Mouse (Mus musculus) erythroid progenitor cell, adult 5-6 weeks (primary cell): ENCODE results near the gene Hsdl1. TPM values are rescaled to one million over a fixed set of nuclear protein-coding genes. Genes with fewer than 3 reads are reported as not detected.
A peak's percentile ranks its signal among the peaks of the same experiment; 100 is the strongest.

Source experiments
- ATAC-seq: replicated peaks from 2 replicates; pipeline ENCODE4 v1.8.0; 2016; ENCODE audit warnings: moderate number of reproducible peaks, mild to moderate bottlenecking, moderate TSS enrichment, inconsistent platforms; ENCODE audit not compliant: poor library complexity, low FRiP score, severe bottlenecking
- total RNA-seq, 2 experiments: library from RNA; stranded (forward) in 1 of 2; stranded (reverse) in 1 of 2; fragments of 150-400 nt in 1 of 2; fragments of 186-747, 209-891 nt in 1 of 2; gene quantifications; 2 replicates each; pipeline versions ENCODE4 v1.2.3 to v1.2.4; 2015 to 2017; ENCODE audit warnings: low replicate concordance in 2 of 2

The Hsdl1 gene
- total RNA-seq (2015; ENCODE audit: low replicate concordance), result 8.4 and 15.9 TPM in 2 replicates
- total RNA-seq (2017; ENCODE audit: low replicate concordance), result 24.1 and 26.2 TPM in 2 replicates

DNA sequence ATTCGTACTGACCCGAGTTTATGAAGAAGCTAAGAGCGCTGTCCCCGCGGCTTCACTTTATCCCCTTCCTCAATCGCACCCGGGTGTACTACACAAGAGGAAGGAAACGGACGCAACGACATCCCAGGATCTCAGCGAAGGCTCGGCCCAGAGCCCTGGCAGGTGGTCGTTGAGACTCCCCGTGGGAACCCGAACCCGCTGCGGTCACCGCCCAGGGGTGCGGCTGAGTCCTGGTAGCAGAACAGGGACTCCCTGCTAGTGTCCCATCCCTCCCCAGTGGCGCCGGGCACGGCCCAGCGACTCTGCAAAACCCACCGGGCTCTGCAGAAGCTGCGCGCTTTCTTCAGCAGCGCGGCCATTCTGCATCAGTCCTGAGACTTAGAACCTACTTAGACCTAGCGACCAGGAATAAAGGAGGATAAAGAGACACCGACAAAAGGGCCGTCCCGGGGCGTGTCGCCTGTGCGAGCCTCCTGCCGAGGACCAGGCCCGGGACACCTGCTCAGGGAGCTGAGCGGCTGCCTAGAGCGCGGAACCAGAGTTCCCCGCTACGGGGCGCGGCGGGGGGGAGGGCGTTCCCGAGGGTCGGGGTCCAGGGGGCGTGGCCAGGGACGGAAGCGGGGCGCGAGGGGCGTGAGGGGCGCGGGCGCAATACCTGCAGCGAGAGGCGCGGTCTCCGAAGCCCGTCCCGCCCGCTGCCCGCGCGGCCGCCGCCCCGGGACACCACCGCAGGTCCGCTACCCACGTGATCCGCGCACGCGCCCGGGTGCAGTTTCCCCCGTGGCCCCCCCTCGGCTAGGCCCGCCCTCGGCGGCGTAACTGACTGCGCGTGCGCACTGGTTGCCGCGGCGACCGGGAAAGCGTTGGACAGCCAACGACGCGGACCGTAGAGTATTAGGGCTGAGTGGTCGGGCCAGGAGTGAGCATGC, at the start of gene Hsdl1, which contains the start of gene Dnaaf1:
Gene Hsdl1, minus strand, starts transcription at position 747 of the 929 bp plus-strand sequence.
Gene Dnaaf1, plus strand, starts transcription at position 799 of the 929 bp plus-strand sequence.
- ATAC-seq, result peak; percentile 86

DNA sequence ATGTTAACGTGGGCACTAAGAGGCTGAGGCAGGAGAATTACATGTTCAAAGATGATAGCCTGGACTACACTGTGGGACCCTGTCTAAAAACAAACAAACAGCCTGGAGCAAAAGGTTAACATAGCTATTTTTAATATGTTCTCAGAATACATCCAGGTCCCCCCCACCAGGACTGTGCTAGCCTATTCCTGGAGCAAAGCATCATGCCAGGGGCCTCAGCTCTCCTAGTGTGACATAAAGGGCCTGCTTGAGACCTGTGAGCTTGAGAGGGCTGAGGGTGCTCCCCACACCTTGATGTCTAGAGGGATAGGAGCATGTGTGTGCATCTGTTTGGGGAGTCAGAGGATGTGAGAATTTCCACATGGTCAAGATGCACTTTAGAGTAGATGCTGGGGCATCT, 48.8 kb upstream of the Hsdl1 start:
- no peak for ATAC-seq

DNA sequence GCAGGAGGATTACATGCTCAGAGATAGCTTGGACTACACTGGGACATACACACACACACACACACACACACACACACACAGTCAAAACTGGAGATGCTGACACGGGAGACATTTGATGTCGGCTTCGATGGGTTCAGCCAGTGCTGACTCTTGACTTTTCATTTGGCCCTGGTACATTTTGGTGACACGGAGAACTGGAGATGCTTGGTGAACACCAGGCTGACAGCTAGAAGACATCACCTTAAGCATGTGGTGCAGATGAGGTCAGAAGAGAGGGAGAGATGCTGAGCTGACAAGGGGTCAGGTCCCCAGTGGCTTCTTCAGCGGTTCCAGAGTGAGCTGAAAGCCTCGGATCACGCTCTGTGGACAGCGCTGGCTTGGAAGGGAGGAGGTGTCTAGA, 48.1 kb upstream of the Hsdl1 start:
- no peak for ATAC-seq

DNA sequence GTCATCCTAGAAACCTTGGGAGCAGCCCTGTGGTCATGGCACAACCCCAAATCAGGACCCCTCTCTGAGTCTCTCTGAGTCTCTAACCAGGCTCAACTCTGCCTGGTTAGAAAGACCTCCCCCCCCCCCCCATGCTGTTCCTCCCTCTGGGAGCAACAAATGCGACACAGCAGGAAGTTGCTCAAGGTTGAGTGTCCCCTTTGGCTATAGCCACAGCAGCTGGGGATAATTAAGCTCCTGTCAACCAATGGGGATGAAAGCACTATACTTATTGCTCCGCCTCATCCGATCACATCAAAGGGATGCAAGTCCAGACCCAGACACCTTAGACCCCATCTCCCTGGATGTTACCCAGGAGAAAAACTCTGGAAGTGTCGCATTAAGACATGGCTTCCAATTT, 47.6 kb upstream of the Hsdl1 start:
- ATAC-seq, result no peak

DNA sequence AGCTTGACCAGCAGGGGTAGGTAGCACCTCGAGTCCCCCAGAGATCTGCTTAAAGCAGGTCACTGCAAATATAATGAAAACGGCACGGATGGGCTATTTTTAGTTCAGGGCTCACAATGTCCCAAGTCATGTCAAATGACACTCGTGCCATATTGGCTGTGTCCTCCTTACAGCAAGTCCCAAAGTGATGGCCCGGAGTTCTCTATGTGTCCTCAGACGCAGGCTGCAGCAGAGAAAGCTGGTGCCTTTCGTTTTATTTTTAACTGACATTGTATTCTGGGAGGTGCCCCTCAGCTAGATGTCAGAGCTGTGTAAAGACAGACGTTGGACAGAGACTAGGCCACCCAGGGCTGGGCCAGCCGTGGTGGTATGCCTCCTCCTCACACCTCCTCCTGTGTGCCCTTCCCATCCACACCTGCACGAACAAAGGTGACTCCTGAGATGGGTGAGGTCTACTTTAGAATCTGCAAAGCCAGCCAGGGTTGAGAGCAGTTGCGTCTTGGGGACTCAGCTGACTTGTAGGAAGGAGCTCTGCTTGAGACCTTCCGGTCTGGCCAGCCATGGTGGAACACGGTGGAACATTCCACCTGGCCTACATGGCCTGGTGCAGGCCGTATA, 46.0 kb upstream of the Hsdl1 start:
- no peak for ATAC-seq

DNA sequence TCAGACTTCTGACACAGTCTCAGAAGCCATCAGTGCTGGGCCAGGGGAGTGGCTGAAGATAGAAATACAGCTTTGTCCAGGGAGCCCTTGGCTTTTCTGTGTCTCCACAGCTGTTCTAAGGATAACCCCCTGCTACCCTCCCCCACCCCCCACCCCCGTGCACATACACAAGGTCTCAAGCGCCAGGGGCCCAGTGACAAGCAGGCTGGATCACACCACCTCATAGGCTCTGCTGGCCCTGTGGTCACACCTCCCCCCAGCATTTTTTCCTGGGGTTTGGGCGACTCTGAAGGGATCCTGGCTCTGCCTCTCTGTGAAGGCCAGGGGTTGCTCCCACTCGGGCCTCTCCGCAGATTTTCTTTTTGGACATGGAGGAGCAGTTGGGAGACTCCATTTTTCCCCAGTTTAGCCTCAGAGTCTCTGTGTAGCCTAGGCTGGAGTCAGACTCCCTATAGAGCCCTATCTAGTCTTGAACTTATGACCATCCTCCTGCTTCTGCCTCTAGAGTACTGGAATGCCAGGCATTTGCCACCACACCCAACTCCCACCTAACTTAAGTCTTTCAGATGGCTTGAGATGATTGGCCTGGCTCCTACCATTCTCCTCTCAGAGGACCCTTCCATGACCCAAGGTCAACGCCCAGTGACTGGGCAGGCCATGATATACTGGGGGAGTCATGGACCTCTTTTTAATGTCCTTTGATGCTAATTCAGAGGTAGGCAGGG, 45.3 kb upstream of the Hsdl1 start:
- no peak for ATAC-seq

DNA sequence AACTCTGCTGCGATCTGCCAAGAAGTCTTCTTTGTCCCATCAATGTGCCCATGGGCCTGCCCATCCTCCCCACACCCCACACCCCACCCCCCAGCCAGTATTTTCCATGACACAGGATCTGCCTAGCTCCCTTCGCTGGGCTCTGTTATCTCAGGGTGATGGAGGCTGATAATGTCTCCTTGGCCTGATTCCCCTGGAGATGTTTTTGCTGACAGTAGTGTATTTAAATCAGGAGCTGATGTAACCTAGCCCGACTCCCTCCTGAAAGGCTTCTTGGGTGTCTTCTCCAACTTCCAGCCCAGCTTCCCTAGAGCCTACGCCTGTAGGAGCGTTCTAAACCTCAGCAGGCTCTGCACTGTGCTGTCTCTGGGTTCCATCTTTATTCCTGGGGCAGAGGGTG, 43.9 kb upstream of the Hsdl1 start:
- ATAC-seq, result no peak

DNA sequence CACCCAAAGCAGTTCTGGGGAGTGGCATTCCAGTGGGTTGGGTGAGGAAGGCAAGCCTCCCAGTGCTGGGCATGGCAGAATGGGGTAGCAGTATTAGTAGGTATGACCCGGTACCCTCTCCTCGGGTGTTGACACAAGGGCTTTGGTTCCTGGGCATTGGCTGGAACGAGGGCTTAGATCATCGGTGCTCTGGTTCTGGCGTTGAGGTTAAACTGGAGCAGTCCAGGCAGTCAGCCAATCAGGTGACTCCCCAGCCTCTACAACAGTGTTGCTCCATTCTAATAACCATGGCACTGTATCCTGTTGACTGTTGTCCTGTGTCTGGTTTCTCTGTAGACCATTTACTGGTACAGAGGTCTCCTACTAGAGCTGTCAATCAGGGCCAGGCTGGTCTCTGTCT, 42.6 kb upstream of the Hsdl1 start:
- ATAC-seq, result no peak

DNA sequence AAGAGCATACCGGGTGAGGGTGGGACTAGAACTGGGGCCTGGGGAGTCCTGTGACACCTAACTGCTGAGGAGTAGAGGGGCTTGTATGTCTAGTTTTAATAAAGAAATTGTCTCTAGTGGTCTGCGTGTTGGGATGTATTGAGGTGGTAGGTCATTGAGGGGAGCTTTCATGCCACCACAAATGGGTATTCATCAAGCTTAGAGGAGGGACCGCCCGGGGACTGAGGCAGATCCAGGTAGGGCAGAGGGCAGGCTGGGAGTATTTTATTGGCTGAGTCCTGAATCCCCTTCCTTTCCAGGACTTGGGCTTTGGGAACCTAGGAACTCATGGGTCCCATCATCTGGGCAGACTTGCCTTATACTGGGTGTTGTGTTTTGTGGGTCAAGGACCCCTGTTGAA, 41.8 kb upstream of the Hsdl1 start:
- ATAC-seq, result no peak

DNA sequence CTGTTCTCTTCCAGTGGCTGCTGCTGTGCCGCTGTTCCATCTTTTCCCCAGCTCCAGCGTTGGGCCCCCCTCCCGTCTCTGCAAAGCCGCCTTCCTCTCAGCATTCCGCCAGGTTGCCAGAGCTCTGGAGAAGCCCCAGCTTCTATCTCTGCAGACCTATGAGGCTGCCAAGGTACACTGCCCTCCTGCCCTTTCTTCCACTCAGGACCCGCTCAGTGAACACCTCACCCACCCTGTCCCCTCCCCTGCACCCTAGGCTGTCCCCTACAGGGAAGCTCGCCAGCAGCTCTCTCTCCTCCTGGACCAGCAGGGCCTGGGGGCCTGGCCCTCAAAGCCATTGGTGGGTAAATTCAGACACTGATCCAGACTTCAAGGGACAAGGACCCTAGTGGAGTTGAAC, 41.4 kb upstream of the Hsdl1 start:
- no peak for ATAC-seq

DNA sequence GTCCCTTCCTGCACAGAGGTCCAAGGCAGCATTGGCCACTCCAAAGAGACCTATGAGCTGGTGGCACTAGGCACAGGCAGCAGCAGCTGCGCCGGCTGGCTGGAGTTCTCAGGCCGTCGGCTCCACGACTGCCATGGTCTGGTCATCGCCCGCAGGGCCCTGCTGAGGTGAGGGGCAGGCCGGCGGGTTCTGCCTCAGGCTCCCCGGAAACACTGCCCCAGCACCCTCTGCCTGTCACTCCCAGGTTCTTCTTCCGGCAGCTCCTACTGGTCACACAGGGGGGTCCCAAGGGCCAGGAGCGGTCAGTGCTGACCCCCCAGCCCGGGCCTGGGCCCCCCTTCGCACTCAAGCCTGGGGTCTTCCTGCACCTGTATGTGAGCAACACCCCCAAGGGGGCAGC, 40.1 kb upstream of the Hsdl1 start:
- ATAC-seq, result no peak

DNA sequence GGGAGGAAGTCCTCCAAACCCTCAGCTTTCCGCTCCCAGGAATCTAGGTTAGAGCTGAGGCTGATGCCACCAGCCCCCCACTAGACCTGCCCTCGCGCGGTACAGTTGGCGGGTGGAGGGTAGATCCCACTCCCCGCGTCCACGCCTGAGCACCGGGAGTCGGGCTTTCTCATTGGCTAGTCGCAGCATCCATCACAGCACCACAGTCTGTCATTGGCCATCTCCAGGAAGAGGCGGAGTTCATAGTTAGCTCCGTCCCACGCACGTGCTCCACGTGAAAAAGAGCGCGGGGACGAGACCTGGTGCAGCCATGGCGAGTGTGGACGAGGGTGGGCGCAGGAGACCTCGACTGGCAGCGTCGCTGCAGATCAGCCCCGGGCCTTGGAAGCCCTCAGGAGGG, 37.5 kb upstream of the Hsdl1 start, which contains the start of gene Adad2:
Gene Adad2, plus strand, starts transcription at position 277 of the 400 bp plus-strand sequence.
- no peak for ATAC-seq

DNA sequence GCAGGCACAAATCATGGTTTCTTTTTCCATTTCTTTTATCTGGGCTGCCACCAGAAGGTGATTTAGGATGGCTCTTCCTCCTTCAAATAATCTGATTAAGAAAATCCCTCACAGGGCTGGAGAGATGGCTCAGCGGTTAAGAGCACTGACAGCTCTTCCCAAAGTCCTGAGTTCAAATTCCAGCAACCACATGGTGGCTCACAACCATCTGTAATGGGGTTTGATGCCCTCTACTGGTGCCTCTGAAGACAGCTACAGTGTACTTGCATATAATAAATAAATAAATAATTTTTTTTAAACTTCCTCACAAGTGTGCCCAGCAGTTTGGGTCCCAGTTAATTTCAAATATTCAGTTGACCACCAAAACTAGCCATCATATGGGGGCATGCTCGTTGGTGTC, 31.2 kb upstream of the Hsdl1 start:
- no peak for ATAC-seq

DNA sequence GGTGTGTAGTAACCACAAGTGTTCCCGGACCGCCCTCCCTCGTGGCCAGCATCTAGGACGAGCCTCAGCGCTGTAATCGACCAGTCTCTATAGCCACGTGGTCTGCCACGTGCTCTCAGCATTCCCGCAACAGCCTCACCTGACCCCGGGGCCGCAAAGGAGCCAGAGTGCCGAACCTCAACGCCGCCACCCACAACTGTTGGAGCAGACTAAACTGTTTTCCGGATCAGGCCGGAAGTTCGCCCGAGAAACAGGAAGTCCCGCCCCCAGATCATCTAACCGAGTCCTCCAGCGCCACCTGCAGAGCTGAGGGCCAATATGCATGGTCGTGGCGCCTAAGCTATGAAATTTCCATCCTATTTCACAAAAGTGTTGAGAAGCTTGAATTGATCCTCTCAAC, 30.0 kb upstream of the Hsdl1 start, which contains the start of gene Taf1c:
Gene Taf1c, minus strand, starts transcription at position 227 of the 400 bp plus-strand sequence.
- peak; percentile 92 for ATAC-seq

DNA sequence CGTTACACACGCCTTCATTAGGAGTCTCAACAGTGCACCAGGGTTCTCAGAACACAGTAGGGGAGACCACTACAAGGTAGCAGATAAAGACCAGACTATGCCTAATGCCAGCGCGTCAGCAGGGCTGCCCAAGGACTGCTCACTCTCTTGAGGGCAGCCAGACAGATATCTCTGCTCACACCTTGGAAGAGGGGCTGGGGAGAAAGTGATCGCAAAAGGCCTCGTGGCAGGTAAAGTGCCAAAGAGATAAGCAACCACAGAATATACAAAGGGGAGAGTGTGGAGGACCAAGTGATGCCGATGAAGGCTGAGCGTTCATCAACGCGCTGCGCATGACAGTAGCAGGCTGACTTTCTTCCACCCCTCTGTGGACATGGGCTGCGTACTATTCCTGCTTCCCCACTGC, 29.4 kb upstream of the Hsdl1 start:
- peak; percentile 50 for ATAC-seq

DNA sequence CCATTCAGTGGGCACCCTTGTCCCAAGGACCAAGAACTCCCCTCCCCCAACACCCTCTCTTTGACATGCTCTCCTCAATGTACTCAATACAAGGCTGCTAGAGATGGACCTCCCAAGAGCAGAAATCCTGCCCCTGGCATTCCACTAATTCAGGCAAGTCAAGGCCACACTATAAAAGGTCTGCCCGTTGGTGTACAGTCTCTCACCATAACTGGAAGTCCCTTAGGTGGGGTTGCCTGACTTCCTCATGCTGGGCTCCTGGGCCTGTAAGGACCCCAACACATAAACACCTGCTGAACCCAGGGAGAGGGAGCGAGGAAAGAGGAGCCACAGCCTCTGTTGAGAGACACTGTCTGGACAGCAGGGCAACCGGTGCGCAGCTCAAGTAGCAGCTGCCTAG, 28.8 kb upstream of the Hsdl1 start:
- no peak for ATAC-seq

DNA sequence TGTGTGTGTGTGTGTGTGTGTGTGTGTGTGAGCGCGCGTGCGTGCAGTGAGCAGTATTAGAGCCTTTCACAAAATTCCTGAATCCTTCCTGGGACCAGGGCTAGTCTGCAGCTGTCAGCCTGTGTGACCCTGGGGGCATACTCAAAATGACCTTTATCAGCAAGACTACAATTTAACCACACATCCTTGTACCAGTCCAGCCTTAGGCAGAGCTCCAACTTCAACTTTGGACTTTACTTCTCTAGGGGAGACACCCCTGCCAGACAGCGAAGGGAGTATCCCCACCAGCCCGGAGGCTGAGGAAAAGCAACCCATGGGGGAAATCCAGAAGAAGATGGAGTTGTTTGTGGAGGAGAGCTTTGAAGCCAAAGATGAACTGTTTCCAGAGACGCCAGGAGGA, 16.5 kb upstream of the Hsdl1 start:
- ATAC-seq, result no peak

DNA sequence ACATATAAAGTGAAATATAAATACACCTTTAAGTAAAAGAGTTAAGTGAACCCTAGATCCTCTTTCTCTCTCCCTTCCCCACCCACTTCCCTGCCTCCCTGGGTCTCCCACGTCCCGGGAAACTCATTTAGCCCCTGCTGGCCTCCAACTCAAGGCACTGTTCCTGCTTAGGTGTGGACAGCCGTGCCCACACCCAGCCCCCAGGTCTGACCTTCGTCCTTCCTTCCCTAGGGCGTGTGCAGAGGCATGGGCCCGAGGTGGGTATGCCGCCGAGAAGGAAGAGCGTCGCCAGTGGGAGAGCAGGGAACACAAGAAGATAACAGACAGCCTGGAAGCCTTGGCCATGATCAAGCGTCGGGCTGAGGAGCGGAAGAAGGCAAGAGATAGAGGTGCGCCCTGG, 15.4 kb upstream of the Hsdl1 start:
- no peak for ATAC-seq

DNA sequence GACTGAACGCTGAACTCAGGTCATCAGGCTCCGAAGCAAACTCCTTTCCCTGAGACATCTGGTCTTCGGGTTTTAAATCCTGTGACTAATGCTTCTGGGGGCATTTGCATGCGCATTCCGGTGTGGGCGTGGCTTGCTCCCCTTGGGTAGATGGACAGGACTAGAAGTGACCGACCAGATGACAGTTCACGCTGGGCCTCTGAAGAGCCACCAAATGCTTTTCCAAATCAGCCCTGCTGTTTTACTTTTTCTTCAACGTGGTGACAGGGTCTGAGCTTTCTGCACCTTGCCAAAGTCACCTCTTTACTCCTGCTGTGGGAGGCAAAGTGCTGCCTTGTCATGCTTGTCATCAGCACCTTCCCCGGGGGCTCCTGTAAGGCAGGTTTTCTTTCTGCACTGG, 13.9 kb upstream of the Hsdl1 start:
- ATAC-seq, result no peak

DNA sequence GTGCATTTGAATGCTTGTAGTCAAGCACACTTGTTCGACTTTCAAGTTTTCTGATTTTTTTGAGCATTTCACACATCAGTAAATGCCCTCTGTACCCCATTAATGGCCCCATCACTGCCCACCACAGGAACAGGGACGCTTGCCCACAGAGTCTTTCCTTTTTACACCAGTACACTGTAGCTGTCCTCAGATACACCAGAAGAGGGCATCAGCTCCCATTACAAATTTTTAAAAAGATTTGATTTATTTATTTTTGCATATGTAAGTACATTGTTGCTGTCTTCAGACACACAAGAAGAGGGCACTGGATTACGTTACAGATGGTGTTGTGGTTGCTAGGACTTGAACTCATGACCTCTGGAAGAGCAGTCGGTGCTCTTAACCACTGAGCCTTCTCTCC, 13.3 kb upstream of the Hsdl1 start:
- ATAC-seq, result no peak
